Mouse (Mus musculus) brain, embryonic 14.5 days (tissue): Measurements from ENCODE around the gene Pde4d. TPM values are rescaled to one million over a fixed set of nuclear protein-coding genes. Genes with fewer than 3 reads are reported as not detected.

Experiments
- DNase-seq: peaks from one replicate; pipeline ENCODE4 v3.0.0-alpha.2; 2011; ENCODE audit warnings: low read depth
- CTCF ChIP-seq: fragments of 200-500 bp; IDR thresholded peaks from 2 replicates; pipeline ENCODE4 v1.5.1; 2012; ENCODE audit warnings: inconsistent platforms, mild to moderate bottlenecking, moderate library complexity, borderline replicate concordance; ENCODE audit not compliant: insufficient read depth, insufficient read length; ENCODE audit errors: extremely low read depth
- POLR2A ChIP-seq: fragments of 200-500 bp; IDR thresholded peaks from 2 replicates; pipeline ENCODE4 v1.6.1; 2012; ENCODE audit warnings: mild to moderate bottlenecking, inconsistent platforms, borderline replicate concordance; ENCODE audit not compliant: poor library complexity, insufficient read depth, insufficient read length, severe bottlenecking; ENCODE audit errors: extremely low read depth
- polyA plus RNA-seq: library from polyadenylated mRNA; depleted of rRNA; stranded (reverse); fragments of >200 nt; gene quantifications from 2 replicates; pipeline ENCODE4 v1.2.3, GENCODE M21; 2012

Pde4d gene
- polyA plus RNA-seq, 1 experiment, result 34.9 TPM

DNA sequence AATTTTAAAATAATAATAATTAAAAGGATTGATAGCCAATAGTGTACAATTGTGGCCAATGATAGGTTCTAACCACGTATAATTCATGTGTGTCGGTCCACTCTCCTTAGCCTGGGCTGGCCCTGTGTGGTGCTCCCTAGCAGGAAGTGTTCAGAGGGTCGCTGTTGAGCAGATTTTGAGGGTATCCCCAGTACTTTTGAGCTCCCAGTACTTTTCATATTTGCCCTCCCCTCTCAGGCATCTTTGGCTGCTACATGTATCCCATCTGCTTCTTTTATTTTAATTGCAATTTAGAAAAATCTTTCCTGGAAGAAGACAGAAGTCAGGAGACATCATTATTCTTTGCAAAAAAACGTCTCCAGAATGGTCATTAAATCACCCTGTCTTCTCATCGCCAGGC lies 1119.7 kb downstream of the Pde4d start:
- no peak for TF ChIP-seq POLR2A
- no peak for TF ChIP-seq CTCF

DNA sequence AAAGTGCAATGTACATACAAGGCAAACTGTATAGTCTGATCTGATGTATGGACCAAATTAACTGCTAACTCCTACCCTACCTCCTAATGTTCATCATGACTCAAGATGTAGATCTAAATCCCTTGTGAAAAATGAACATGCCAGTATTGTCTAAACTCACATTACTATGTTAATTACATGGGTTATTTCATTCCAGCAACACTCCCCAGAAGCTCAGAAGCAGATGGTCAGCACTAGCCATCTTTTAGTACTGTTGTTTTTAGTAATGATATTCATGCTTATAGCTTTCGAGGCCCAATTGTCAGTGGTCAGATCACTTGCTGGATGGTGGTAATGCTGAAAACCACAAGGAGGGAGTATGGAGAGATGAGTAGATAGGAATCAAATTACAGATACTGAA lies 1127.0 kb downstream of the Pde4d start:
- peak; percentile 54 for DNase-seq
- TF ChIP-seq CTCF (no peak), POLR2A (no peak)

More for the DNA sequence above, 1119.7 kb downstream of the Pde4d start:
- DNase-seq, result no peak

DNA sequence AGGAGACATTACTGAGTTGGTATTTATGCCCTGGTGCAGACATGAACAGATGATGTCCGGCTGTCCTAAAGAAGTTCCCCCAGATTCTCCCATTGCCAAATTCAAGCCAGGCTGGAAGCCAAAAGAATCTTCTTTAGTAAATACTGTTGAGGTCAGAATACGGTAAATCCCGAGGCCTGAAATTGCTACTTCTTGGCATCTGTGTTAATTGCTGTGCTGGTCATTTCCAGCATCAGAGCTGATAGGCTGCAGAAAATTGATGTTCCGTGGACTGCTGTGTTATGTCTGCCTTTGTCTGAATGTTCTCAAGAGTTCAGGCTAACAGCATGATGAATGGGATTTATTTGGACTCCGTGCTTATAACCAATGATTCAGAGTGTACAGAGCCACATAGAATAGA lies 1127.7 kb downstream of the Pde4d start:
- TF ChIP-seq CTCF (no peak), POLR2A (no peak)
- peak; percentile 14 for DNase-seq

DNA sequence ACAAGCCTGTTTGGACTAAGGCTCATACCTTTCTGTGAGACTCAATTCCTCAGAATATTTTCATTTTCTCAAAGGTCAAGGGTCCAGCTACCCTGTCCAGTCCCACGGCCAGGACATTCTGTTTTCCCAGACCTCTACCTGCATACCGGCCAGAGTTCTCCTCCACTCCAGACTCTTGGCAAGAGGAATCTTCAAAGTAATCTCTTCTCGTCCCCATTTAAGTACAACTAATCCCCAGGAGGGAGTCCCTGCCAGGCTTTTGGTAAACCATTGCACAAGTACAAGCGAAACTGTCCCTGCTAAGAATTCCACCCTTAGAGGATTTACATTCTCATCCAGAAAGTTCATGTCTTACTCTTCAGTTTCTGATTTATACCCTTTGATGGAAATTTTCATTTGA lies 1128.2 kb downstream of the Pde4d start:
- no peak for TF ChIP-seq POLR2A
- no peak for TF ChIP-seq CTCF
- DNase-seq, result no peak

DNA sequence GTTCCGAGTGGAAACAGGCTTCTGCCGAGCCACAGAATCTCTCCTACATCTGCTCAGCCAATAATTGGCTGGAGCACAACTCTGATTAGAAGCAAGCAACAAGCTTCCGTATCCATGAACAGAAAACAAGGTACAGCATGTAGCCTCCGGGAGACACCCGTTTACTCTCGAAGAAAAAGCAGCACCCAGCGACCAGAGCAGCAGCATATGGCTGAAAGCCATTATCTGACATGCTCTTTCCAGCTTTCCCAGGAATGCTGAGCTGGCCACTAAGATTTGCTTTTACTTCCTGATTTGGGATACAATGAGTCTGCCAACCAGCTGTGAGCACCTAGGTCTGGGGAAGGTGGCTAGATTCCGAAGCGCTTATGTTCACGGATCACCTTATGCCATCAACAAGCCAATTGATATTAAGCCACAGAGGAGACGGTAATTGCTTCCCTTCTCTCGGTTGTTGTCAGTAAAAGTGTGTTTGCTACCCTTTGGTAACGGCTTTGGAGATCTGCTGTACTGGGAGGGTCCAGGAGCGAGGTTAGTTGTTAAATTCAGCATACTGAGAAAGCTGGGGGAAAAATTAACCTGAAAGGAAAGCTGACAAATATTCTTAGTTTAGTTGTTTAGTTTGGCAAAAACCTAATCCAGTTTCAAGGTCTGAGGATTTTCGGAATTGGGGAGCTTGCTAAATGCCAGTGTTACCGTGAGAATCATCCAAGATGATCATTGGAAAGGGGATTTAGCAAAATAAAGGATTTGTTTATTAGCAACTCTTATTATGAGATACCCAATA lies 1131.7 kb downstream of the Pde4d start:
- TF ChIP-seq POLR2A (no peak), CTCF (no peak)
- peak; percentile 27 for DNase-seq

DNA sequence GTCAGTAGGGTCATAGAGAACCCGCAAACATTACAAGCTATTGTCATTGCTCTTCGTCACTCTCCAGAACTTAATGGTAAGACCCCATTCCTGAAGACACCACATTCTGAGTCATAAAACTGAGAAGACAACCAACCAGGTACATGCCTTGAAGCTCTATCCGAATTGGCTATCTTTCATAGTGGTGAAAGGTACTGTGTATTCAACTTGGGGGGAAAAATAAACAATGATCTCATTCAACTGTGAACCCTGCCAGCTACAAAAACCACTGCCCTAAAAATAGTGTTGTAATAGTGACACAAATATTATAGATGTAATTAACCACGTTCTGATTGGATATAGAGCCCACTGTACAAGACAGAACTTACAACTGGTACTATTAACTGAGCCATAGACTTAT lies 1140.3 kb downstream of the Pde4d start:
- TF ChIP-seq CTCF, result no peak
- TF ChIP-seq POLR2A, result no peak
- no peak for DNase-seq

DNA sequence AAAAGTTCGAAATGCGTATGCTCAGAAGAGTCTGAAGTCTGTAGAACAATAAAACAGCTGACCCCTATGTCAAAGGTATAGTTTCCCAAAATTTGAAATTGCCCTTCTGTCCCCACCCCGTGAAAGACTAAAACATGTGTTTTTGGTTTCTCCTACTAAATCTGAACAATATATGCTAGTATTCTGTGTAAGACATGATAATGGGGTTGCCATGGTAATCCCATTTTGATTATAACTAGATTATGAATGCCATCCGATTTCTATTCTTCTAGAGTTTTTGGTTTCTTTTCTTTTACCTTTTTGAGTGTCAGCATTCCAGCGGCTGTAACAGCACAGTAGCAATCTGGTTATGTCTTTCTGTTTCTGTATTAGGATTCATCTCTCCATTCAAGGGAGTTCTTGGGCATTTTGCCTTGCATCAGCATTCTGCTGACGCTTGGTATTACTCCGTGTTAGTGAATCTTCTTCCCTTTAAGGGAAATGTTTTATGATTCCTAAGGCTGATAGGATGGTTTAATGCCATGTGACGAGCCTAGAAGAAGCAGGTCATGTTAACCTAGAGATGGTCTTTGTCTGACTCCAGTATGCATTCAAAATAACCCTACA lies 1142.5 kb downstream of the Pde4d start:
- no peak for TF ChIP-seq CTCF
- TF ChIP-seq POLR2A, result no peak
- DNase-seq, result no peak

- TF ChIP-seq CTCF (no peak), POLR2A (no peak)
- no peak for DNase-seq
These were observed 1150.0 kb downstream of the Pde4d start for GRCm38 (mm10) chr13:109599711-109600110.

- DNase-seq, result peak; percentile 75
- no peak for TF ChIP-seq CTCF
- TF ChIP-seq POLR2A, result no peak
These were observed 1154.3 kb downstream of the Pde4d start for GRCm38 (mm10) chr13:109604017-109604416.

DNA sequence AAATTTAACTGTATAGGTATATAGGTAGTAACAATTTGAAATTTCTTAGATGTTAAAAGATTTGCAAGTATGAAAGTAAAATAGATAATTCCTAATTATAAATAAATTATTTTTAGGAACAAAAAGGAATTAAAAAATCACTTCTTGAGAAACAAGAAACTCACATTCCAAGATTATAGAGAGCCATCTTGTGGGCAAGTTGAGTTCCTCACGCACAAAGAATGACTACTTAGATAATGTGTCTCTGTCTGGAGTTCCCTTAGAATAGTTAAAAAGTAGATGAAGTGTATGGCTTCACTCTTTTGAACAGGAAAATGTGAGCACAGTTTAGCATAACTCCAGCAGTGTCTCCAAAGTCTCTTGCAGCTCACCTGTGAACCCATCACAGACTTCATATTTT lies 1155.4 kb downstream of the Pde4d start:
- TF ChIP-seq CTCF, result no peak
- no peak for TF ChIP-seq POLR2A
- peak; percentile 48 for DNase-seq

- no peak for TF ChIP-seq POLR2A
- no peak for TF ChIP-seq CTCF
- no peak for DNase-seq
These were observed 1159.5 kb downstream of the Pde4d start for GRCm38 (mm10) chr13:109609106-109609804.
